Mouse (Mus musculus): Measurements from ENCODE around the gene Nckap5. TPM values are rescaled to one million over a fixed set of nuclear protein-coding genes. Genes with fewer than 3 reads are reported as not detected.
"Not testable (repeated sequence)": the region's sequence is repeated elsewhere in the genome, so short reads cannot be mapped to it uniquely, and the experiment has no call there.

Nckap5 gene
- polyA plus RNA-seq, 1 experiment from 2014 or later = 2.7 TPM

DNA sequence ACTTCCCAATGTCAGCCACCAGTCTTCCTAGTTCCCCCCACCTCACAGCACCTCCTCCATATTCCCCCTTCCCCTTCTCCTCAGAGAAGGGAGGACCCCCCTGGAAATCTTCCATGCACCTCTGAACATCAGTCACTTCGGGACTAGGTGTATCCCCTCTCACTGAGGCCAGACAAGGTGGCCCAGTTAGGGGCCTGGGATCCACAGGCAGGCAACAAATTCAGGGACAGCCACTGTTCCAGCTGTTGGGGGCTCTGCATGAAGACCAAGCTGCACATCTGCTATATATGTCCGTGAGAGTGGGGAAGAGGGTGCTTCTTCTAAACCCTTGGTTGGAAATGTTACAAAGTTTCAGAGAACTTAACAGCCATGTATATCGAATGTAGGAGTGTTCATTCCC lies 28.2 kb downstream of the Nckap5 start:
- Histone ChIP-seq H3K27me3 (ENCODE audit: control insufficient read depth, insufficient read depth, low read length) (no peaks in the 10 kb centered on the region), H3K4me2 (ENCODE audit: low read depth, severe bottlenecking) (no peak overlapping the region), H3K27ac (replicated peaks; ENCODE audit: low read depth, low read length) (no peak overlapping the region), H3K4me3 (ENCODE audit: low read depth, low read length) (no peak overlapping the region), H3K36me3 (ENCODE audit: control insufficient read depth, insufficient read depth, low read length) (no peaks in the 10 kb centered on the region), H3K9me3 (ENCODE audit: control insufficient read depth, low read length) (no peaks in the 10 kb centered on the region), H3K9ac (ENCODE audit: low read length) (no peak overlapping the region), H3K4me1 (ENCODE audit: control insufficient read depth, insufficient read depth, low read length) (no peaks in the 10 kb centered on the region)
- DNase-seq (ENCODE audit: low spot score) (no peak), ATAC-seq (ENCODE audit: insufficient number of reproducible peaks, low FRiP score, low TSS enrichment, low read depth) (no peak)
- 77% methylated on average over 3 of the region's 3 CpGs for WGBS

DNA sequence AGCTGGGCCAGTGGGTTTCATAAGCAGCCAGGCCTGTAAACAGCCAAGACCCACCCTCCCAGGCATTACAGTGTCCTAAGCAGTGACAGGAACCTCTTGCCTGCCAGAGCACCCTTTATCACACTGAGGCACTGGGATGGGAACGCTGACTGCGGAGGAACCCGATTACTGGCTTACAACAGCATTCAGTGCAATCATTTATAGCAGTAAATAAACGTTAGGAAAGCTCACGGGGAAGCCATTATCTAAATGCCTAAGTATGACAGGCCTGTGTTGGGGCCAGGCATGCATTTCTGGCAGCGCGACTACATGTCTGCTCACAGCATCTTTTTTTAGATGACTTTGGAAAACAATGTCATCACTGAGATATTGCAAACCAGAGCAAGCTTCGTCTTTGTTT lies 28.9 kb downstream of the Nckap5 start:
- WGBS = 70% methylated on average over 8 of the region's 8 CpGs
- Histone ChIP-seq H3K4me3 (ENCODE audit: low read depth, low read length) (no peak overlapping the region), H3K27ac (replicated peaks; ENCODE audit: low read depth, low read length) (no peak overlapping the region), H3K36me3 (ENCODE audit: control insufficient read depth, insufficient read depth, low read length) (no peaks in the 10 kb centered on the region), H3K4me2 (ENCODE audit: low read depth, severe bottlenecking) (no peak overlapping the region), H3K4me1 (ENCODE audit: control insufficient read depth, insufficient read depth, low read length) (no peaks in the 10 kb centered on the region), H3K27me3 (ENCODE audit: control insufficient read depth, insufficient read depth, low read length) (no peaks in the 10 kb centered on the region), H3K9me3 (ENCODE audit: control insufficient read depth, low read length) (no peaks in the 10 kb centered on the region), H3K9ac (ENCODE audit: low read length) (no peak overlapping the region)
- ATAC-seq (ENCODE audit: insufficient number of reproducible peaks, low FRiP score, low TSS enrichment, low read depth) (no peak), DNase-seq (ENCODE audit: low spot score) (no peak)

DNA sequence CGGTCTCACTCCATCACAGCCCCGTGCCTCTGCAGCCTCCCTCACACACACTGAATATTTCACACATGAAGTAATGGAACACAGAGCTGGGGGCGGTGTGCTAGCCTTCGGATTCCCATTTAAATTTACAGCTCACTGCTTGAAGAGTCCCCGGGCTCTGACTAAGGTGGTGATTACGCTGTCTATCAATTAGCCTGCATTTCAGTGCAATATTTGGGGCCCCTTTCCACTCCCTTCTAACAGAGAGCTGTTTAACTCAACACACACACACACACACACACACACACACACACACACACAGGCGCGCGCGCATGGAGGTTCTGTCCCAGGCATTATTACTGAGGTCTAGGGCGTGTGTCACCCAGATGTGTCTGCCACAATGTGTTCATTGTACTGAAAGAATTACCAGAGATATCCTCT lies 31.2 kb downstream of the Nckap5 start:
- no peaks in the 10 kb centered on the region for H3K27me3 ChIP-seq (ENCODE audit: control insufficient read depth, insufficient read depth, low read length)
- no peak overlapping the region for H3K4me3 ChIP-seq (ENCODE audit: low read depth, low read length)
- no peak overlapping the region for H3K9ac ChIP-seq (ENCODE audit: low read length)
- 71% methylated on average over 11 of the region's 11 CpGs for WGBS
- no peaks in the 10 kb centered on the region for H3K9me3 ChIP-seq (ENCODE audit: control insufficient read depth, low read length)
- ATAC-seq (ENCODE audit: insufficient number of reproducible peaks, low FRiP score, low TSS enrichment, low read depth) (0 out of 2 replicates have a peak, but pooled peaks have one; percentile 54), DNase-seq (ENCODE audit: low spot score) (no peak)
- no peaks in the 10 kb centered on the region for H3K36me3 ChIP-seq (ENCODE audit: control insufficient read depth, insufficient read depth, low read length)
- no peak overlapping the region for H3K27ac ChIP-seq (replicated peaks; ENCODE audit: low read depth, low read length)
- no peaks in the 10 kb centered on the region for H3K4me1 ChIP-seq (ENCODE audit: control insufficient read depth, insufficient read depth, low read length)
- H3K4me2 ChIP-seq (ENCODE audit: low read depth, severe bottlenecking) = no peak overlapping the region

DNA sequence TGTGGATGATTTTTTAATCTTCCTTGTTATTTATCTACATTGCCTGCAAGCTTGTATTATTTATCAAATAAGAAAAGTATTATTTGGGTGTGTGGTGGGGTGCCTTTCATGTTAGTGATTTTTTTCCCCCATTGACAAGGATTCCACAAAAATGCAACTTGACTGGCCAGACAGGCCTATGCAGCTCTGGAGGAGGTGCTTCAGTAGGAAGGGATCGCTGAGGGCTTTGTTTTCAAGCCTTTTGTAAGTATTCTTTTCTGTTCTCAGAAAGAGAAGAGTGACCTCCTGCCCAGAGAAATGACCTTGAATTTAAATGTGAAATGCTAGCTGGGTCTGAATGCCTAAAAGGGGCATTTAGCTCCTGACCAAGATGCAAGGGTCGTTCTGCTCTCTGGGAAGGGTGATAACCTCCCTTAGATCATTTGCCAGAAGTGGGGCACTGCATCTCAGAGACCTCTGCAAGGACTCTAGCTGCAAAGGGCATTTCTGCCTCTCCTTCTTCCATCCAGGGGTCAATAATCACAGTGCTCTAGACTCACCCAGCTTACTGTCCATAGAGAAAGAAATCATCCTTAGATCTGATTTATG lies 50.2 kb downstream of the Nckap5 start:
- H3K27ac ChIP-seq (replicated peaks; ENCODE audit: low read depth, low read length); H3K36me3 ChIP-seq (ENCODE audit: control insufficient read depth, insufficient read depth, low read length); H3K4me1 ChIP-seq (ENCODE audit: control insufficient read depth, insufficient read depth, low read length); DNase-seq (ENCODE audit: low spot score); H3K9ac ChIP-seq (ENCODE audit: low read length); ATAC-seq (ENCODE audit: insufficient number of reproducible peaks, low FRiP score, low TSS enrichment, low read depth); H3K9me3 ChIP-seq (ENCODE audit: control insufficient read depth, low read length); H3K4me3 ChIP-seq (ENCODE audit: low read depth, low read length); H3K27me3 ChIP-seq (ENCODE audit: control insufficient read depth, insufficient read depth, low read length); H3K4me2 ChIP-seq (ENCODE audit: low read depth, severe bottlenecking): not testable (repeated sequence)
- no CpG with 5 or more reads among the region's 2 CpGs for WGBS

DNA sequence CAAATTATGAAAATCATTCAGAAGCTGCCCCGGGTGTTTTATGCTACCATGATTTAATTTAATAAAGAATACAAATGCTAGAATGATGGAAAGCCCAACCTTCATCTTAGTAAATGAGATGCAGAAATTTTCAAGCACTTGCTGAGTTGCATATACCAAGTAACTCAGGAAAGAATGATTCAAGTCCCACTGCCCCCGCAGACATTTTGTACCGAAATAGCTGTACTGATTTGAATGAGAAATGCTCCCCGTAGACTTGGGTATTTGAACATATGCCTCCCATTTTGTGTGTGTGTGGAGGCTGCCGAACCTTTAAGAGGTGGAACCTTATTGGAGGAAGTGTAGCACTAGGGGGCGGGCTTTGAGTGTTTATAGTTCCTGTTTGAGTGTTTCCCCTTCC lies 56.7 kb downstream of the Nckap5 start:
- H3K4me3 ChIP-seq (ENCODE audit: low read depth, low read length); H3K27me3 ChIP-seq (ENCODE audit: control insufficient read depth, insufficient read depth, low read length); DNase-seq (ENCODE audit: low spot score); H3K36me3 ChIP-seq (ENCODE audit: control insufficient read depth, insufficient read depth, low read length); H3K4me1 ChIP-seq (ENCODE audit: control insufficient read depth, insufficient read depth, low read length); H3K4me2 ChIP-seq (ENCODE audit: low read depth, severe bottlenecking); H3K9ac ChIP-seq (ENCODE audit: low read length); H3K9me3 ChIP-seq (ENCODE audit: control insufficient read depth, low read length); H3K27ac ChIP-seq (replicated peaks; ENCODE audit: low read depth, low read length); ATAC-seq (ENCODE audit: insufficient number of reproducible peaks, low FRiP score, low TSS enrichment, low read depth): not testable (repeated sequence)
- no CpG with 5 or more reads among the region's 6 CpGs for WGBS

DNA sequence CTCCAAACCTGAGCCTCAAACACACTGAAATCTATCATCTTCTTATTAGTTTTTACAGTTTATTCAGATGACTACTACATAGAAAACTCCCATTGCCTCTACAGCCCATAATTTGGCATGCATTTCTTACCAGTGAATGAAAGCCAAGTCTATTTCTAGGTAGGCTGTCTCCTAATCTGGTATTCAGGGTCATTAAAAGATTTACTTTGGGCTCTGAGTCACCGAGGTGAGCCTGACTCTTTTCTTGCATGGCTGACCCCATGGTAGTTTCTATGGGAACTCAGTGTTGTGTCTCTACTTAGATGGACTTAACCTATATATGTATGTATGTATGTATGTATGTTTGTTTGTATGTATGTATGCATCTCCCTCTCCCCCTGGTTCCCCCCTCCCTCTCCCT lies 63.6 kb downstream of the Nckap5 start:
- Histone ChIP-seq H3K9ac (ENCODE audit: low read length) (no peak overlapping the region), H3K27ac (replicated peaks; ENCODE audit: low read depth, low read length) (no peak overlapping the region), H3K4me2 (ENCODE audit: low read depth, severe bottlenecking) (no peak overlapping the region), H3K9me3 (ENCODE audit: control insufficient read depth, low read length) (no peaks in the 10 kb centered on the region), H3K36me3 (ENCODE audit: control insufficient read depth, insufficient read depth, low read length) (no peaks in the 10 kb centered on the region), H3K4me1 (ENCODE audit: control insufficient read depth, insufficient read depth, low read length) (no peaks in the 10 kb centered on the region), H3K4me3 (ENCODE audit: low read depth, low read length) (no peak overlapping the region), H3K27me3 (ENCODE audit: control insufficient read depth, insufficient read depth, low read length) (no peaks in the 10 kb centered on the region)
- DNase-seq (ENCODE audit: low spot score) = no peak
- no peak for ATAC-seq (ENCODE audit: insufficient number of reproducible peaks, low FRiP score, low TSS enrichment, low read depth)
- 83% methylated on average over 1 of the region's 1 CpGs for WGBS

DNA sequence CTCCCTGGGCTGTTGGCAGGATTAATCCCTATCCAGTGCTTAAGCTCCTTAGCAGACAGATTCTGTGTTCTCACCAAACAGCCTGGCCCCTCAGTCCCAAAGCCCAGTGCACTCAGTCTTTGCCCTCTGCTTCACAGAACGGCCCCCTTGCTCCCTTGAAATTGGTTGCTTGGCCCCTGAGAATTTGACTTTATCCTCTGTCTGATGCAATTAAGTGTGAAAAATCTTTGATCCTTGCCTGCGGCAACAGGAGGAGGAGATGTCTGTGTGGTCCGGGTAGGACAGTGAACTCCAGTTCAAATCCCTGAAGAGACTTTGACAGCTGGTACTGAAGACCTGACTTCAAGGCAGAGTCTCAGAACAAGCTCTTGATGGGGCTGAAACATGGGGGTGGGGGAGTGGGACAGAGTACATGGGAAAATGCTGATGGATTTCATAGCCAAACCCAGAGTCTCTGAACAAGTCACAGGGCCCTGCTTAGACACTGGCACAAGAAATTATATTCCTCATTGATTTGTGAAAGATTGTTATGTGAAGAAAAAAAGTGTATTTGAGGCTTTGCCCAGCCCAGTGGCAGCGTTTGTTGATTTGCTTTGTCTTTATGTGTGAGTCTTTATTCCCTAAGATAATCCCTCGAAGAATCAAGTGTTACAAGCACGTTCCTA lies 65.0 kb downstream of the Nckap5 start:
- no peak overlapping the region for H3K9ac ChIP-seq (ENCODE audit: low read length)
- no peak overlapping the region for H3K27ac ChIP-seq (replicated peaks; ENCODE audit: low read depth, low read length)
- H3K4me3 ChIP-seq (ENCODE audit: low read depth, low read length) = no peak overlapping the region
- H3K9me3 ChIP-seq (ENCODE audit: control insufficient read depth, low read length) = no peaks in the 10 kb centered on the region
- no peaks in the 10 kb centered on the region for H3K36me3 ChIP-seq (ENCODE audit: control insufficient read depth, insufficient read depth, low read length)
- H3K27me3 ChIP-seq (ENCODE audit: control insufficient read depth, insufficient read depth, low read length) = no peaks in the 10 kb centered on the region
- no peaks in the 10 kb centered on the region for H3K4me1 ChIP-seq (ENCODE audit: control insufficient read depth, insufficient read depth, low read length)
- no peak for DNase-seq (ENCODE audit: low spot score)
- no peak for ATAC-seq (ENCODE audit: insufficient number of reproducible peaks, low FRiP score, low TSS enrichment, low read depth)
- H3K4me2 ChIP-seq (ENCODE audit: low read depth, severe bottlenecking) = no peak overlapping the region
- WGBS = 53% methylated on average over 6 of the region's 6 CpGs

DNA sequence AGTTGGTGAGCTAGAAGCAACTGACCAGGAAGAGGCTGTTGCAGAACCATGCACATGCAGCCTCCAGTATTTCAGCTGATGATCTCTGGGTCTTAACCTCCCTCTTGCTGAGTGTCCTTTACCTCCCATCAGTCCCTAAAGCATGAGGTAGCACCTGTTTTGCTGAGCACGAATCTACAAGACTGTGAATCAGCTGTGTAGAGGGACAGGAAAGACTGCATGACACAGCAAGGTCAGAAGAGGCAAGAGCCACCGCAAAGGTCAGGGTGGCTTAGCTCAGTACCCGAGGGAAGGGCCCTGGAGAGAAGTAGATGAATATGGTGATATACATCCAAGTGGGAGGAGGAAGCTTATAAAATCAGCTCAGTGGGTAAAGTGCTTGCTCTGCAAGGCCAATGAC lies 66.4 kb downstream of the Nckap5 start:
- Histone ChIP-seq H3K4me2 (ENCODE audit: low read depth, severe bottlenecking) (no peak overlapping the region), H3K27ac (replicated peaks; ENCODE audit: low read depth, low read length) (no peak overlapping the region), H3K9me3 (ENCODE audit: control insufficient read depth, low read length) (no peaks in the 10 kb centered on the region), H3K4me3 (ENCODE audit: low read depth, low read length) (no peak overlapping the region), H3K4me1 (ENCODE audit: control insufficient read depth, insufficient read depth, low read length) (no peaks in the 10 kb centered on the region), H3K27me3 (ENCODE audit: control insufficient read depth, insufficient read depth, low read length) (no peaks in the 10 kb centered on the region), H3K36me3 (ENCODE audit: control insufficient read depth, insufficient read depth, low read length) (no peaks in the 10 kb centered on the region), H3K9ac (ENCODE audit: low read length) (no peak overlapping the region)
- WGBS = 82% methylated on average over 3 of the region's 3 CpGs
- ATAC-seq (ENCODE audit: insufficient number of reproducible peaks, low FRiP score, low TSS enrichment, low read depth) = no peak
- no peak for DNase-seq (ENCODE audit: low spot score)

DNA sequence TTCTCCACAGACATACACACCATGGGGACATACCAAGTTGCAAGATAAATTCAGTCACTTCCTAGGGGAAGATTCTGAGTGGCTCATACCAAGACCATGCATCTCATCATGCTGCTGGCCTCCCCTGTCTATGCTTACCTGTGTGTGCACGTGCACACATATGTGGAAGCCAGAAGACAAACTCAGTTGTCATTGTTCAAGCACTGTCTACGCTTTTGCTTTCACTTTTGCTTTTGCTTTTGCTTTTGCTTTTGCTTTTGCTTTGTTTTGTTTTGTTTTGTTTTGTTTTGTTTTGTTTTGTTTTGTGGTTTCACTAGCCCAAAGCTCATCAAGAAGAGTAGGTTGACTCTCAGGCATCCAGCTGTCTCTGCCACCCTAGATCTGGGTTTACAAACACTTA lies 67.4 kb downstream of the Nckap5 start:
- Histone ChIP-seq H3K4me3 (ENCODE audit: low read depth, low read length) (no peak overlapping the region), H3K4me1 (ENCODE audit: control insufficient read depth, insufficient read depth, low read length) (no peaks in the 10 kb centered on the region), H3K9ac (ENCODE audit: low read length) (no peak overlapping the region), H3K27ac (replicated peaks; ENCODE audit: low read depth, low read length) (no peak overlapping the region), H3K27me3 (ENCODE audit: control insufficient read depth, insufficient read depth, low read length) (no peaks in the 10 kb centered on the region), H3K9me3 (ENCODE audit: control insufficient read depth, low read length) (no peaks in the 10 kb centered on the region), H3K4me2 (ENCODE audit: low read depth, severe bottlenecking) (no peak overlapping the region), H3K36me3 (ENCODE audit: control insufficient read depth, insufficient read depth, low read length) (no peaks in the 10 kb centered on the region)
- DNase-seq (ENCODE audit: low spot score) (no peak), ATAC-seq (ENCODE audit: insufficient number of reproducible peaks, low FRiP score, low TSS enrichment, low read depth) (no peak)
- 85% methylated on average over 2 of the region's 2 CpGs for WGBS

Measured in limb, embryonic 11.5 days (tissue).